Mouse (Mus musculus) C2C12 (cell line): ENCODE results near the gene C3ar1. TPM values are rescaled to one million over a fixed set of nuclear protein-coding genes. Genes with fewer than 3 reads are reported as not detected.

ENCODE experiments used
- H3K27me3 ChIP-seq: one replicate; pipeline ENCODE4 v1.6.1; 2011; ENCODE audit not compliant: control insufficient read depth, insufficient read depth, insufficient read length
- H3K36me3 ChIP-seq: one replicate; pipeline ENCODE4 v1.6.1; 2011; ENCODE audit not compliant: control insufficient read depth, insufficient read depth
- H3K4me3 ChIP-seq: one replicate; pipeline ENCODE4 v1.5.1; 2011; ENCODE audit warnings: mild to moderate bottlenecking, control low read depth; ENCODE audit not compliant: poor library complexity, insufficient read depth, severe bottlenecking
- H3K79me2 ChIP-seq: one replicate; pipeline ENCODE4 v1.6.1; 2011; ENCODE audit not compliant: control insufficient read depth, insufficient read depth
- H3K79me3 ChIP-seq: one replicate; pipeline ENCODE4 v1.6.1; 2011; ENCODE audit warnings: low read depth, control low read depth
- H3ac ChIP-seq: one replicate; pipeline ENCODE3; 2011; ENCODE audit warnings: low read depth; ENCODE audit not compliant: control insufficient read depth, insufficient read length
- CEBPB ChIP-seq: IDR thresholded peaks from one replicate; pipeline ENCODE4 v1.6.1; 2011; ENCODE audit warnings: low read depth, mild to moderate bottlenecking, control low read depth, moderate library complexity
- CTCF ChIP-seq: IDR thresholded peaks from one replicate; pipeline ENCODE4 v1.5.1; 2011; ENCODE audit not compliant: control insufficient read depth, insufficient read depth, insufficient read length
- FOSL1 ChIP-seq: IDR thresholded peaks from one replicate; pipeline ENCODE4 v1.8.0; 2011; ENCODE audit warnings: mild to moderate bottlenecking, low read length; ENCODE audit not compliant: poor library complexity, insufficient read depth, severe bottlenecking
- MAX ChIP-seq: IDR thresholded peaks from one replicate; pipeline ENCODE4 v1.6.1; 2011; ENCODE audit warnings: mild to moderate bottlenecking, control low read depth
- MYOD1 ChIP-seq: IDR thresholded peaks from one replicate; pipeline ENCODE4 v1.6.1; 2011; ENCODE audit warnings: low read depth; ENCODE audit not compliant: control insufficient read depth, insufficient read length
- MYOG ChIP-seq: IDR thresholded peaks from one replicate; pipeline ENCODE4 v1.6.1; 2011; ENCODE audit not compliant: control insufficient read depth, insufficient read length; ENCODE audit errors: extremely low read depth
- USF1 ChIP-seq: IDR thresholded peaks from one replicate; pipeline ENCODE4 v1.6.1; 2011; ENCODE audit warnings: low read depth, mild to moderate bottlenecking, control low read depth, moderate library complexity
- polyA plus RNA-seq: library from polyadenylated mRNA; unstranded; fragments of >200 nt; fragmentation: generic; extraction: Trizol; gene quantifications from one replicate; pipeline ENCODE4 v1.2.1, GENCODE M21; 2012; ENCODE audit warnings: missing spikeins

The C3ar1 gene
- polyA plus RNA-seq, 1 experiment = 0.91 TPM

DNA sequence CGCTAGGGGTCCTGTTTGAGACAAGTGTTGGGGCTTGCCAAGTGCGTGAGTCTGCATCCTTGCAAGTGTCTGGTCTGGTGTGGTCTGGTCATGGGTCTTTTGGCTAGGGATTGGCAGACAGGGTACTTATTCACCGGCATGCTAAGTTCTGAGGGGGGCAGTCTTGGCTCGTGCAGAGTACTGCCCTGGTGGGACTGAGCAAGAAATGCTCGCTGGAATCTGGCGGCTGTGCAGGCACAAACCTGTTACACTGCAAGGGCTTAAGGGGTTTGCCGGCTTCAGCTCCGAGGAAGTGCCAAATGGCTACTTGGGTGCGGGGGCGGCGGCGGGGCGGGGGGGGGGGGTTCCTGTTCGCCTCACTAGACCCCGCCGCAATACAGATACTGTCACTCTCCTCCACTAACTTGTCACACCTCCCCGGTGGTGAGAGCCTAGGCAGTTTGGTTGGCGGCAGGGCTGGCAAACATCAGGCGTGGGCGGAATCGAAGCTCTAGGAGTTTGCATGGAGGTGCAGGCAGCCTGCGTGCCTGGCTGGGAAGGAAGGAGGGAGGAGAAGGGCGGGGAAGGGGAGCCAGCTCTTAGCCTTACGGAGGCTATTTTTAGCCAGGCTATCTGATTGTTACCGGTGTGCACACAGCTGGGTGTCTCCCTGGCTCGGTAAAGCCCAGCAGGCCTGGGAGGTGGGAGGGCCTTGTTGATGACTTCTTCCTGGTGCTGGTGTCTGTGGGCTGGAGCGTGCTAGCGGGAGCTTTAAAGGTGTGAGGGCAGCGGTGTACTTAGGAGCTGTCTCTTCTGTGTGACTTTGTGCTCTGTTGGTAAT is 29.8 kb downstream of the C3ar1 start:
- TF ChIP-seq MAX (no peak), MYOG (no peak), CEBPB (no peak), FOSL1 (no peak), USF1 (no peak), MYOD1 (no peak), CTCF (no peak)
- peaks cover 19% of the 10 kb centered on the region for H3K36me3 ChIP-seq
- peak overlapping the region; percentile 4 for H3ac ChIP-seq
- peaks cover 11% of the 10 kb centered on the region for H3K79me3 ChIP-seq
- H3K27me3 ChIP-seq = no peaks in the 10 kb centered on the region
- H3K79me2 ChIP-seq = peaks cover 52% of the 10 kb centered on the region
- no peak overlapping the region for H3K4me3 ChIP-seq

DNA sequence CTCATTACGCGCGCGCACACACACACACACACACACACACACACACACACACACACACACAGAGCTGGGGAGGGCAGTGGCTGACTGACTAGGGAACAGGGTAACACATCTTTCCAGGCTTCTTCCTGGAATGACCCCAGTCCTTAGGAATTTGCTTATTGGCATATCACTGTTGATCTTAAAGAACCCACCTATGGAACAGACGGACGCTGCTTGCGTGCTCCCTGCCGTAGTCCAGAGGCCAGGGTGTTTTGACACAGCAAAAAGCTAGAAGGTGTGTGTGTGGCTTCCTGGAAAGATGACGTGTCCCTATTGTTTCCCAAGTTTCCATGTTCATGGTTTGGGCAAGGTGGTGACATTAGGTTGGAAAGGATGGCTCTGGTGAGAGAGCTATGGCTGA is 30.8 kb downstream of the C3ar1 start:
- TF ChIP-seq MAX (no peak), MYOD1 (no peak), CTCF (no peak), USF1 (no peak), CEBPB (no peak), FOSL1 (no peak), MYOG (no peak)
- Histone ChIP-seq H3K4me3 (no peak overlapping the region), H3K36me3 (peaks cover 18% of the 10 kb centered on the region), H3ac (no peak overlapping the region), H3K79me2 (peaks cover 61% of the 10 kb centered on the region), H3K27me3 (no peaks in the 10 kb centered on the region), H3K79me3 (peaks cover 13% of the 10 kb centered on the region)

DNA sequence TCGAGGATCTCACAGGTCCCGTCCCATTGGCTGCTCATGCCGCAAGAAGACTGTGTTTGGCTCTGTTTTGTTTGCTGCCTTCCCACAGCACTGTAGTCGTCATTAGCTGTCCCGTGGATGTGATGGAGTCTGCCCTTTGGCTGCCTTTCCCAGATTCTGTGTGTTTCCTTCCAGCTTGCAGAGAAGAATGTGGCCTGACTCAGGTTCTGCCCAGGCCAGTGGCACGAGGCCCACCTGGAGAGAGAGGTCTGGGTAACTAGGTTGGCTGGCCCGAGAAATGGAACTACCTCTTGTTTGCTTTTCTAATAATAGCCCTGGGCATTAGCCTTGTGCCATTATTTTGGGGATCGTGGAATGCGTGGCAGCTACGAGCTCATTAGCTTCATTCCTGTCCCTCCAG is 31.9 kb downstream of the C3ar1 start:
- H3ac ChIP-seq = no peak overlapping the region
- peaks cover 13% of the 10 kb centered on the region for H3K79me3 ChIP-seq
- H3K4me3 ChIP-seq = no peak overlapping the region
- no peaks in the 10 kb centered on the region for H3K27me3 ChIP-seq
- TF ChIP-seq MYOG (no peak), CTCF (no peak), MYOD1 (no peak), FOSL1 (no peak), CEBPB (no peak), MAX (no peak), USF1 (no peak)
- H3K36me3 ChIP-seq = peaks cover 10% of the 10 kb centered on the region
- H3K79me2 ChIP-seq = peaks cover 65% of the 10 kb centered on the region

DNA sequence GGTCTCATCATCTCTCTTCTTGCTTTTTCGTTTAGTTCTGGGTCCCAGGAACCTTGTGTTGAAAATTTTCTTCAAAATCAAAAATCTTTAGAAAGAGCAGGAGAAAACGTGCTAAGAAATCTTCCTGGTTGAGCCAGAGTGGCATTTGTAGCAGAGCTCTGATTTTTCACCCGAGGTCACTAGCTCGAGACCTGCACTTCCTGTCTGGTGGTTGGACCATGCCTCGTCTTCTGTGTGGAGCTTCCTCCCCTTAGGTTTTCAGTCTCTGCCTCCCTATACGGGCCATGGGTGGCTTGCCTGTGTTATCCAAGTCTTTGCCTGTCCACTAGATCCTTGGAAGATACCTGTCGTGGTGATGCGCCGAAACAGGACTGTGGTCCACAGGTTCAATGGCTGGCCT is 34.1 kb downstream of the C3ar1 start:
- Histone ChIP-seq H3K27me3 (no peaks in the 10 kb centered on the region), H3K4me3 (no peak overlapping the region), H3K79me2 (peaks cover 56% of the 10 kb centered on the region), H3ac (no peak overlapping the region), H3K36me3 (no peaks in the 10 kb centered on the region), H3K79me3 (peaks cover 13% of the 10 kb centered on the region)
- TF ChIP-seq FOSL1 (no peak), MYOD1 (no peak), CEBPB (no peak), MYOG (no peak), USF1 (no peak), CTCF (no peak), MAX (no peak)

DNA sequence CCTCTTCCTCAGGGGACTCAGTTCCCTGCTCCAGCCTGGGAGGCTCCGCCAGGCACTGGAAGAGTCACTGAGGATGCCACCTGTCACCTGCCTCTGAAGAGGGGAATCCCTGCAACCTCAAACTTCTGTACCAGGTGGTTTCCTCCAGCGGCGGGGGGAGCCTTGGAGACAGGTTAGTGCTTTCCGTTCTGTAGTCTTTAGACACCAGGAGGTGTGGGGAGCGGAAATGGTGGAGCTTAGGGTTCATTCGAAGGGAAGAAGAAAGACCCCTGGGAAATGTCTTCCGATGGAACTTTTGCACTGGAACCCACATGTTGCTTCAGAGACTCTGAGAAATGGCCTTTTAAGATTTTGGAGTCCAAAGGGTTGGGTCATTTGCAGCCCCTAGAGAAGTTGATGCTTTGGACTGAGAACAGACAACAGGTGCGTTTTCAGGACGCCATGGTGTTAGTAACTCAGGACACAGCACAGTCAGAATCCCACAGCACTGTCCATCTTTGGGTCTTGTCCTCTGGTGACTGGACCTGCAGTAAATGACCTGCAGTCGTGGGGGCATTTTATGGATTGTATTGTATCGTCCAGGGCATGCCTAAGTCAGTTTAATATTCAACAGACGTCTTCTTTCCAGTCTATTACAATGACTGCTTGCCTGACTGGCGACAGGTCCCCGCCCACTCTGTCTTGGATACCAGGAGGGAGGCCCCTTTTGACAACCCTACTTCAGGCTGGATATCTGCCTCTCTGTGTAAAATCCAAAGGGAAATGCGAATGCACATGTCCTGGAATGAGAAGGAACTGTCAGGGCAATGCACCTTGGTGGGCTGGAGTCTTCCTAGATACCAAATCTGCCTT is 34.9 kb downstream of the C3ar1 start:
- peaks cover 49% of the 10 kb centered on the region for H3K79me2 ChIP-seq
- TF ChIP-seq MAX (no peak), FOSL1 (no peak), MYOD1 (no peak), MYOG (no peak), CTCF (no peak), USF1 (no peak), CEBPB (no peak)
- peaks cover 13% of the 10 kb centered on the region for H3K79me3 ChIP-seq
- H3K36me3 ChIP-seq = no peaks in the 10 kb centered on the region
- peak overlapping the region; percentile 97 for H3ac ChIP-seq
- peak overlapping the region; percentile 68 for H3K4me3 ChIP-seq
- no peaks in the 10 kb centered on the region for H3K27me3 ChIP-seq
